Mouse (Mus musculus) midbrain, postnatal 0 days (tissue): ENCODE measurements around the gene Scai. TPM values are rescaled to one million over a fixed set of nuclear protein-coding genes. Genes with fewer than 3 reads are reported as not detected.
"Not testable (repeated sequence)": the region's sequence is repeated elsewhere in the genome, so short reads cannot be mapped to it uniquely, and the experiment has no call there.

Experiments used
- ATAC-seq: fragments of 200-750 bp; cut with Nextera tagmentation; 2 replicates; pipeline ENCODE4 v1.8.0; 2017; ENCODE audit warnings: moderate number of reproducible peaks, mild to moderate bottlenecking, moderate TSS enrichment, moderate library complexity; ENCODE audit not compliant: low FRiP score
- DNase-seq: peaks from one replicate; pipeline ENCODE4 v3.0.0-alpha.2; 2015; ENCODE audit warnings: low spot score
- H3K27ac ChIP-seq: fragments of 300-500 bp; sonication (generic); 2 replicates; pipeline ENCODE4 v1.5.1; 2014; ENCODE audit warnings: low read depth, mild to moderate bottlenecking, low read length, mixed read lengths
- H3K27me3 ChIP-seq: fragments of 300-500 bp; sonication (generic); 2 replicates; pipeline ENCODE4 v1.6.1; 2014; ENCODE audit warnings: low read length, control low read depth, mixed read lengths; ENCODE audit not compliant: insufficient read depth
- H3K36me3 ChIP-seq: fragments of 300-500 bp; sonication (generic); 2 replicates; pipeline ENCODE4 v1.6.1; 2014; ENCODE audit warnings: low read length, control low read depth, mixed read lengths; ENCODE audit not compliant: insufficient read depth
- H3K4me1 ChIP-seq: fragments of 300-500 bp; sonication (generic); 2 replicates; pipeline ENCODE4 v1.6.1; 2014; ENCODE audit warnings: mild to moderate bottlenecking, control low read depth, antibody characterized with exemption, low read length, mixed read lengths; ENCODE audit not compliant: insufficient read depth
- H3K4me2 ChIP-seq: fragments of 300-500 bp; sonication (generic); 2 replicates; pipeline ENCODE4 v1.6.1; 2014; ENCODE audit warnings: low read depth, mild to moderate bottlenecking, low read length, mixed read lengths; ENCODE audit not compliant: poor library complexity, severe bottlenecking
- H3K4me3 ChIP-seq: fragments of 300-500 bp; sonication (generic); 2 replicates; pipeline ENCODE4 v1.5.1; 2014; ENCODE audit warnings: low read depth, mild to moderate bottlenecking, low read length, moderate library complexity
- H3K9ac ChIP-seq: fragments of 300-500 bp; sonication (generic); replicated peaks from 2 replicates; pipeline ENCODE4 v1.6.1; 2014; ENCODE audit warnings: mild to moderate bottlenecking, low read length, moderate library complexity, mixed read lengths; ENCODE audit not compliant: poor library complexity, severe bottlenecking
- H3K9me3 ChIP-seq: fragments of 300-500 bp; sonication (generic); 2 replicates; pipeline ENCODE4 v1.6.1; 2016; ENCODE audit warnings: low read length, control low read depth
- CTCF ChIP-seq: IDR thresholded peaks from 2 replicates; pipeline ENCODE4 v1.5.1; 2016; ENCODE audit warnings: antibody characterized with exemption, mild to moderate bottlenecking
- WGBS: fragments of 180-500 bp; shearing (Covaris S2); extraction: QIAGEN DNeasy Blood & Tissue Kit; methylation state at CpG from one replicate; pipeline ENCODE4 v1.1.7; 2014; 5-methylcytosine and 5-hydroxymethylcytosine counted together
- polyA plus RNA-seq: library from polyadenylated mRNA; unstranded; fragments of >200 nt; fragmentation: Nextera tagmentation; extraction: Ambion mirVana; gene quantifications from 2 replicates; pipeline ENCODE4 v1.2.1, GENCODE M21; 2015
- total RNA-seq: library from RNA; depleted of rRNA; stranded (reverse); fragments of >200 nt; gene quantifications from 2 replicates; pipeline ENCODE4 v1.2.3, GENCODE M21; 2014; rRNA removed

Gene Scai
- total RNA-seq (59.5 and 78.3 TPM in 2 replicates), polyA plus RNA-seq (12.1 and 13.8 TPM in 2 replicates)

GRCm38 (mm10) chr2:39190561-39191056 lies at the start of gene Scai:
Gene Scai, minus strand, starts transcription at chr2:39190734.
- peak within 1 kb of the TSS; percentile 68 for H3K4me2 ChIP-seq
- ATAC-seq (peak; percentile 99), DNase-seq (peak; percentile 99)
- H3K4me3 ChIP-seq, result peak within 1 kb of the TSS; percentile 98
- H3K9me3 ChIP-seq, result no peaks in the 10 kb centered on the region
- TF ChIP-seq CTCF, result peak; percentile 92
- H3K27me3 ChIP-seq, result no peaks in the 10 kb centered on the region
- H3K9ac ChIP-seq, result peak within 1 kb of the TSS; percentile 99
- WGBS, result under 1% methylated on average over 38 of the region's 41 CpGs
- H3K4me1 ChIP-seq, result peaks cover 5% of the 10 kb centered on the region; the same call in 1 of the 2 replicates
- 0 out of 2 replicates have a peak, but pooled peaks cover 3% of the 10 kb centered on the region for H3K36me3 ChIP-seq
- H3K27ac ChIP-seq, result peak within 1 kb of the TSS; percentile 98

DNA sequence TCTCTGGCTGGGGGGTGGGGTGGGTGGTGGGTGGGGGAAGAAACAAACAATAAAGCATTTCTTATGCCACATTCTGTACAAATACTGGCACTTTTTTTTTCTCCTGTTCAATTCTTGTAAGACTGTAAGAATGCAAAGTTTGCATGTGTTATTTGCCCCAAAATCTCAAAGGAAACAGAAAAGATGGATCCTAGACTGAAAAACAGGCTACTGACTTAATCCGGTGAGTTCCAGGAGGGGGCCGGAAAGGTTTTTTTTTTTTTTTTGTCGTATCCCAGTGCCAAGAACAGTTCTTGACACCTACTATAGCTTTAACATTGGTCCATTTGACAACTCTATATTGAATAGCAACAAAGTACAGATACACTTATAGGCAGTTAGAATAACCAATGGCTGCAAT lies 36.2 kb upstream of the Scai start:
- Histone ChIP-seq H3K4me2 (peak overlapping the region; percentile 56), H3K9me3 (no peaks in the 10 kb centered on the region), H3K27me3 (no peaks in the 10 kb centered on the region), H3K4me3 (peak overlapping the region; percentile 78), H3K4me1 (peaks cover 6% of the 10 kb centered on the region), H3K9ac (no peak overlapping the region; the same call in 1 of the 2 replicates), H3K27ac (peak overlapping the region; percentile 93; the same call in 1 of the 2 replicates), H3K36me3 (no peaks in the 10 kb centered on the region)
- no peak for DNase-seq
- no peak for TF ChIP-seq CTCF
- WGBS, result 27% methylated on average over 3 of the region's 3 CpGs
- no peak; the same call in 1 of the 2 replicates for ATAC-seq

DNA sequence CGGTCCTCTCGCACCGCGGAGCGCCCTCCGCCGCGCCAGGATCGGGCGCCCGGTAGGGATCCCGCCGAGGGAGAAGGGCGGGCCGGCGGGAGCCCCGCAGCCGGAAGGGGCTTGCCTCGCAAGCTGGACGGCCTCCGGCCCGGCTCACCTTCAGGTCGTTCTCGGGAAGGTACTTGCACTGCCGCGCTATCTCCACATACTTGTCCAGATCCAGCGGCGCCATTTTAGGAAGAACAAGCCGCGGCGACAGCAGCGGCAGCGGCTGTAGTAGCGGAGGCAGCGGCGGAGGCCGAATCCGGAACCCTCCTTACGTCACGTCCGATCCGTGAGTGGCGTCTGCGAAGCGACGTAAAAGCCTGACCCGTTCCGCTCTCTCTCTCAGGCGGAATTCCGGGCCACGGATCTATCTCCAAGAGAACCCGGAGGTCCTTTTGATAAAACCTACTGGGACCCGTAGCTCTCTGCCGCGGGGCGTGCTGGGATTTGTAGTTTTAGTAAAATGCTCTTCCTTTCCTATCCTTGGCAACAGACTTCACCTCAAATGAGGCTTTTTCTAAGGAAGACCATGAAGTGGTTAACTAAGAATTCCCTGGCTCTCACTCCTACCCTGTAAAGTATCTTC lies 35.6 kb upstream of the Scai start, which contains the start of gene Ppp6c:
Gene Ppp6c (minus strand): TSS at position 433 of the 622 bp plus-strand sequence.
- peak; percentile 98 for ATAC-seq
- H3K27ac ChIP-seq, result peak within 1 kb of the TSS; percentile 93
- no peaks in the 10 kb centered on the region for H3K9me3 ChIP-seq
- H3K27me3 ChIP-seq, result no peaks in the 10 kb centered on the region
- H3K4me1 ChIP-seq, result peaks cover 6% of the 10 kb centered on the region
- TF ChIP-seq CTCF, result no peak
- H3K4me3 ChIP-seq, result peak within 1 kb of the TSS; percentile 78
- H3K36me3 ChIP-seq, result no peaks in the 10 kb centered on the region
- peak; percentile 99 for DNase-seq
- under 1% methylated on average over 48 of the region's 56 CpGs for WGBS
- H3K4me2 ChIP-seq, result peak within 1 kb of the TSS; percentile 58
- peak within 1 kb of the TSS; percentile 88 for H3K9ac ChIP-seq

GRCm38 (mm10) chr2:39225331-39226018 lies 34.9 kb upstream of the Scai start:
- Histone ChIP-seq H3K9ac (peak overlapping the region; percentile 88), H3K4me3 (peak overlapping the region; percentile 78), H3K4me2 (peak overlapping the region; percentile 58), H3K27ac (peak overlapping the region; percentile 93)
- WGBS, result 4% methylated on average over 23 of the region's 36 CpGs
- H3K9me3 ChIP-seq, H3K36me3 ChIP-seq, H3K4me1 ChIP-seq, DNase-seq, H3K27me3 ChIP-seq: not testable (repeated sequence)
- ATAC-seq, result peak; percentile 43; the same call in 1 of the 2 replicates

DNA sequence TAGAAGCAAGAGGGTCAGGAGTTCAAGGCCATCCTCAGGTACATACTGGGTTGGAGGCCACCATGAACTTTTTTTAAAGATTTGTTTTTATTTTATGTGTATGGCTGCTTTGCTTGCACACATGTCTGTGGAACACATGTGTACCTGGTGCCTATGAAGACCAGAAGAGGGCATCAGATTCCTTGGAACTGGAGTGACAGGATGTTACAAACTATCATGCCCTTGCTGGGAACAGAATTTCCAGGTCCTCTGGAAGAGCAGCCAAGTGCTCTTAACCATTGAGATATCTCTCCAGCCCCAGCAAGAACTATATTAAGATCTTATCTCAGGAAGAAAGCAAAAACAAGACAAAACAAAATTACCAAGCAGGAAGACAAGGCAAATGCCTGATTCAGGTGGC lies 34.1 kb upstream of the Scai start:
- H3K9me3 ChIP-seq, result no peaks in the 10 kb centered on the region
- no peaks in the 10 kb centered on the region for H3K27me3 ChIP-seq
- H3K4me2 ChIP-seq, result peak overlapping the region; percentile 58
- TF ChIP-seq CTCF, result peak; percentile 39
- no peak for DNase-seq
- H3K4me1 ChIP-seq, result peaks cover 6% of the 10 kb centered on the region
- no peaks in the 10 kb centered on the region for H3K36me3 ChIP-seq
- H3K9ac ChIP-seq, result no peak overlapping the region
- peak overlapping the region; percentile 78 for H3K4me3 ChIP-seq
- no peak overlapping the region for H3K27ac ChIP-seq
- ATAC-seq, result no peak

DNA sequence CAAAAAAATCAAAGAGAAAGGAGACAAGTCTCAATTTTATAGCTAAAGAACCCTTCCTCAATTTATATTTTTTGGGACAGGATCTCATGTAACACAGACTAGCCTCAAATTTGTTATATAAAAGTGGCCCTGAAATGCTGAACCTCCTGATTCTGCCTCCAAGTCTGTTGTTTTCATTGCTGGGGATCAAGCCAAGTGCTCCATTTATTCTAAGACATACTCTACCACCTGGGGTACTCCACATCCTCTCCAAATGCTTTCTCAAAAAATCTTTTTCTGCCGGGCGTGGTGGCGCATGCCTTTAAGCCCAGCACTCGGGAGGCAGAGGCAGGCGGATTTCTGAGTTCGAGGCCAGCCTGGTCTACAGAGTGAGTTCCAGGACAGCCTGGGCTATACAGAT lies 29.5 kb upstream of the Scai start:
- no peaks in the 10 kb centered on the region for H3K27me3 ChIP-seq
- H3K9ac ChIP-seq, result no peak overlapping the region
- no peak overlapping the region for H3K27ac ChIP-seq
- peaks cover 6% of the 10 kb centered on the region for H3K4me1 ChIP-seq
- no peak for TF ChIP-seq CTCF
- no peaks in the 10 kb centered on the region for H3K36me3 ChIP-seq
- no peak for ATAC-seq
- DNase-seq, result no peak
- WGBS, result 90% methylated on average over 6 of the region's 6 CpGs
- H3K9me3 ChIP-seq, result no peaks in the 10 kb centered on the region
- no peak overlapping the region for H3K4me3 ChIP-seq
- no peak overlapping the region for H3K4me2 ChIP-seq
